Mouse (Mus musculus): ENCODE measurements at regions not wholly inside any gene's neighbourhood (a gene's known extent, or its start where the extent isn't known, plus 50 kb on each side); places are given as distances from the start of the nearest gene placed in this dataset.
A peak's percentile ranks its signal among the peaks of the same experiment; 100 is the strongest.

- DNase-seq (ENCODE audit: extremely low spot score), result no peak
These were observed 372.5 kb upstream of the Kif2a start for GRCm38 (mm10) chr13:107394451-107394850.

- DNase-seq (ENCODE audit: extremely low spot score), result no peak
These were observed 367.7 kb upstream of the Kif2a start for GRCm38 (mm10) chr13:107389535-107390150.

GRCm38 (mm10) chr13:107389074-107389473 is 367.1 kb upstream of the Kif2a start:
- DNase-seq (ENCODE audit: extremely low spot score), result no peak

- no peak for DNase-seq (ENCODE audit: extremely low spot score)
These were observed 356.1 kb upstream of the Kif2a start for GRCm38 (mm10) chr13:107378076-107378475.

GRCm38 (mm10) chr13:107372666-107373065 is 350.7 kb upstream of the Kif2a start:
- DNase-seq (ENCODE audit: extremely low spot score), result no peak

GRCm38 (mm10) chr13:107371616-107372582 is 350.0 kb upstream of the Kif2a start:
- DNase-seq (ENCODE audit: extremely low spot score), result no peak

GRCm38 (mm10) chr13:107367639-107368038 is 345.7 kb upstream of the Kif2a start:
- no peak for DNase-seq (ENCODE audit: extremely low spot score)

GRCm38 (mm10) chr13:107365766-107366165 is 343.8 kb upstream of the Kif2a start:
- no peak for DNase-seq (ENCODE audit: extremely low spot score)

- DNase-seq (ENCODE audit: extremely low spot score), result no peak
These were observed 343.3 kb upstream of the Kif2a start for GRCm38 (mm10) chr13:107365241-107365640.

- DNase-seq (ENCODE audit: extremely low spot score), result no peak
These were observed 341.1 kb upstream of the Kif2a start for GRCm38 (mm10) chr13:107362806-107363687.

- no peak for DNase-seq (ENCODE audit: extremely low spot score)
These were observed 319.0 kb upstream of the Kif2a start for GRCm38 (mm10) chr13:107340802-107341364.

- no peak for DNase-seq (ENCODE audit: extremely low spot score)
These were observed 316.2 kb upstream of the Kif2a start for GRCm38 (mm10) chr13:107338111-107338510.

GRCm38 (mm10) chr13:107337111-107337510 is 315.2 kb upstream of the Kif2a start:
- DNase-seq (ENCODE audit: extremely low spot score), result no peak

GRCm38 (mm10) chr13:107329348-107329747 is 307.4 kb upstream of the Kif2a start:
- DNase-seq (ENCODE audit: extremely low spot score), result no peak

- DNase-seq (ENCODE audit: extremely low spot score), result peak; percentile 52
These were observed 304.0 kb upstream of the Kif2a start for GRCm38 (mm10) chr13:107325707-107326495.

- no peak for DNase-seq (ENCODE audit: extremely low spot score)
These were observed 292.8 kb upstream of the Kif2a start for GRCm38 (mm10) chr13:107314746-107315145.

GRCm38 (mm10) chr13:107308958-107309639 is 287.2 kb upstream of the Kif2a start:
- no peak for DNase-seq (ENCODE audit: extremely low spot score)

GRCm38 (mm10) chr13:107308404-107308803 is 286.5 kb upstream of the Kif2a start:
- DNase-seq (ENCODE audit: extremely low spot score), result no peak

- DNase-seq (ENCODE audit: extremely low spot score), result no peak
These were observed 285.0 kb upstream of the Kif2a start for GRCm38 (mm10) chr13:107306958-107307357.

- DNase-seq (ENCODE audit: extremely low spot score), result no peak
These were observed 284.3 kb upstream of the Kif2a start for GRCm38 (mm10) chr13:107306232-107306631.

Data from embryo, embryonic 9.5 days (tissue).